Mouse (Mus musculus): ENCODE data around the gene Rtn3.

- no peak for TF ChIP-seq POLR2A (IDR thresholded peaks at IDR 0.05; ENCODE audit: low read depth, low read length)
- TF ChIP-seq CTCF (IDR thresholded peaks at IDR 0.05; ENCODE audit: borderline replicate concordance, insufficient read depth, low read length), result no peak
Measured at GRCm38 (mm10) chr19:7523781-7524180, 40.7 kb upstream of the Rtn3 start.

Data from embryonic fibroblast, embryonic 13.5 days (primary cell).